Mouse (Mus musculus): Measurements from ENCODE around the gene Nbea. TPM values are rescaled to one million over a fixed set of nuclear protein-coding genes. Genes with fewer than 3 reads are reported as not detected.
A peak's percentile ranks its signal among the peaks of the same experiment; 100 is the strongest.

Nbea gene
- total RNA-seq, 2 experiments from 2014 or later, result 194 to 214 TPM

- DNase-seq (ENCODE audit: low spot score in 2 of 2), result no peak
Observed at GRCm38 (mm10) chr3:55785266-55785980, 398.1 kb downstream of the Nbea start.

- no peak for DNase-seq (ENCODE audit: low spot score in 2 of 2)
Observed at GRCm38 (mm10) chr3:55784101-55784500, 399.4 kb downstream of the Nbea start.

- DNase-seq (ENCODE audit: low spot score in 2 of 2), result no peak
Observed at GRCm38 (mm10) chr3:55783171-55784081, 400.1 kb downstream of the Nbea start.

- no peak for DNase-seq (ENCODE audit: low spot score in 2 of 2)
Observed at GRCm38 (mm10) chr3:55782771-55783170, 400.7 kb downstream of the Nbea start.

GRCm38 (mm10) chr3:55782056-55782687, 401.3 kb downstream of the Nbea start, which contains the start of gene Mab21l1:
Gene Mab21l1 (plus strand): TSS chr3:55782510.
- DNase-seq (ENCODE audit: low spot score in 2 of 2), result no peak

GRCm38 (mm10) chr3:55781429-55782055, 402.0 kb downstream of the Nbea start:
- no peak for DNase-seq (ENCODE audit: low spot score in 2 of 2)

- DNase-seq (ENCODE audit: low spot score in 2 of 2), result peak in 1 of 2 experiments; percentile 13
Observed at GRCm38 (mm10) chr3:55780120-55781070, 403.1 kb downstream of the Nbea start.

- no peak for DNase-seq (ENCODE audit: low spot score in 2 of 2)
Observed at GRCm38 (mm10) chr3:55778764-55779730, 404.5 kb downstream of the Nbea start.

GRCm38 (mm10) chr3:55777501-55777900, 406.0 kb downstream of the Nbea start:
- DNase-seq (ENCODE audit: low spot score in 2 of 2), result no peak

- no peak for DNase-seq (ENCODE audit: low spot score in 2 of 2)
Observed at GRCm38 (mm10) chr3:55775753-55776152, 407.7 kb downstream of the Nbea start.

- no peak for DNase-seq (ENCODE audit: low spot score in 2 of 2)
Observed at GRCm38 (mm10) chr3:55775245-55775644, 408.3 kb downstream of the Nbea start.

GRCm38 (mm10) chr3:55774203-55774602, 409.3 kb downstream of the Nbea start:
- no peak for DNase-seq (ENCODE audit: low spot score in 2 of 2)

- peak in 1 of 2 experiments; percentile 52 for DNase-seq (ENCODE audit: low spot score in 2 of 2)
Observed at GRCm38 (mm10) chr3:55769308-55769707, 414.2 kb downstream of the Nbea start.

- DNase-seq (ENCODE audit: low spot score in 2 of 2), result no peak
Observed at GRCm38 (mm10) chr3:55768654-55769053, 414.8 kb downstream of the Nbea start.

GRCm38 (mm10) chr3:55763591-55763990, 419.9 kb downstream of the Nbea start:
- DNase-seq (ENCODE audit: low spot score in 2 of 2), result no peak

GRCm38 (mm10) chr3:55758297-55758696, 425.2 kb downstream of the Nbea start:
- no peak for DNase-seq (ENCODE audit: low spot score in 2 of 2)

GRCm38 (mm10) chr3:55756602-55757190, 426.8 kb downstream of the Nbea start:
- DNase-seq (ENCODE audit: low spot score in 2 of 2), result no peak

- no peak for DNase-seq (ENCODE audit: low spot score in 2 of 2)
Observed at GRCm38 (mm10) chr3:55755805-55756601, 427.5 kb downstream of the Nbea start.

All from layer of hippocampus, postnatal 14 days (tissue).